Mouse (Mus musculus) neutrophil, adult 59 days (primary cell): ENCODE measurements around the gene Dhps. TPM values are rescaled to one million over a fixed set of nuclear protein-coding genes. Genes with fewer than 3 reads are reported as not detected.

ENCODE experiments used
- total RNA-seq, 2 experiments: library from RNA; stranded (reverse); gene quantifications; 1 replicate in 1 of 2; 2 replicates in 1 of 2; pipeline ENCODE4 v1.2.4; 2023

Gene Dhps
- total RNA-seq: 10 to 100 TPM; 35.3 to 45.7 TPM

GRCm38 (mm10) chr8:85071514-85072281 is at the start of gene Dhps:
TSS of gene Dhps (plus strand) at chr8:85071757.

GRCm38 (mm10) chr8:85025098-85025932 is 46.2 kb upstream of the Dhps start, which contains the start of gene Asna1:
TSS of gene Asna1 (minus strand) at chr8:85025281.

GRCm38 (mm10) chr8:85026670-85027515 is 44.7 kb upstream of the Dhps start, which contains the start of gene Trir:
TSS of gene Trir (plus strand) at chr8:85026823.

GRCm38 (mm10) chr8:85036718-85037365 is 34.7 kb upstream of the Dhps start, which contains the start of gene Tnpo2:
TSS of gene Tnpo2 (plus strand) at chr8:85036915.

GRCm38 (mm10) chr8:85059879-85060616 is 11.5 kb upstream of the Dhps start, which contains the start of gene Fbxw9:
TSS of gene Fbxw9 (plus strand) at chr8:85060055.

GRCm38 (mm10) chr8:85067982-85068381 is 3.6 kb upstream of the Dhps start, which contains the start of gene Gm5741:
TSS of gene Gm5741 (minus strand) at chr8:85067982.

GRCm38 (mm10) chr8:85080532-85081215 is 9.1 kb downstream of the Dhps start, which contains the start of gene Wdr83os:
TSS of gene Wdr83os (plus strand) at chr8:85080740.

GRCm38 (mm10) chr8:85081216-85081555 is 9.6 kb downstream of the Dhps start, which contains the start of gene Wdr83:
TSS of gene Wdr83 (minus strand) at chr8:85081306.

GRCm38 (mm10) chr8:85083108-85083813 is 11.7 kb downstream of the Dhps start, which contains the start of gene Man2b1:
TSS of gene Man2b1 (plus strand) at chr8:85083270.

GRCm38 (mm10) chr8:85122995-85123394 is 51.4 kb downstream of the Dhps start, which contains the start of gene Zfp791:
TSS of gene Zfp791 (minus strand) at chr8:85123095.

Other genes starting within 250 kb of the Dhps start
- gene Dand5, start 248.9 kb upstream of the Dhps start, total RNA-seq: 1 to 10 TPM in 1 of 2 experiments, under 1 TPM in 1; 0.95 to 1.0 TPM
- 1 to 10 TPM; 6.1 to 6.9 TPM for gene Gadd45gip1, start 240.2 kb upstream of the Dhps start, total RNA-seq
- gene Rad23a, start 231.1 kb upstream of the Dhps start, total RNA-seq: 10 to 100 TPM; 38.7 to 39.0 TPM
- 100 to 1,000 TPM; 286 to 287 TPM for gene Calr, start 224.8 kb upstream of the Dhps start, total RNA-seq
- 10 to 100 TPM; 29.4 to 29.6 TPM for gene Farsa, start 214.8 kb upstream of the Dhps start, total RNA-seq
- gene Syce2, start 199.6 kb upstream of the Dhps start, total RNA-seq: 10 to 100 TPM; 13.6 to 16.0 TPM
- gene Gcdh, start 177.8 kb upstream of the Dhps start, total RNA-seq: 1 to 10 TPM; 5.6 TPM
- 10 to 100 TPM in 1 of 2 experiments, 1 to 10 TPM in 1; 6.4 to 17.8 TPM for gene Klf1, start 169.8 kb upstream of the Dhps start, total RNA-seq
- gene Dnase2a, start 163.2 kb upstream of the Dhps start, total RNA-seq: 10 to 100 TPM; 19.0 to 25.7 TPM
- gene Mast1, start 134.4 kb upstream of the Dhps start, total RNA-seq: not detected
- gene Rtbdn, start 124.8 kb upstream of the Dhps start, total RNA-seq: not detected
- gene Gm49661, start 102.3 kb upstream of the Dhps start, total RNA-seq: not detected
- gene Prdx2, start 102.2 kb upstream of the Dhps start, total RNA-seq: 100 to 1,000 TPM in 1 of 2 experiments, 10 to 100 TPM in 1; 83.7 to 137 TPM
- 10 to 100 TPM; 32.2 to 37.0 TPM for gene Rnaseh2a, start 102.0 kb upstream of the Dhps start, total RNA-seq
- 100 to 1,000 TPM; 884 to 937 TPM for gene Junb, start 93.0 kb upstream of the Dhps start, total RNA-seq
- 1 to 10 TPM; 1.0 to 1.2 TPM for gene Hook2, start 81.2 kb upstream of the Dhps start, total RNA-seq
- gene Best2, start 57.2 kb upstream of the Dhps start, total RNA-seq: not detected
- gene Asna1, start 46.5 kb upstream of the Dhps start, total RNA-seq: 10 to 100 TPM; 57.0 to 57.8 TPM
- gene Trir, start 44.9 kb upstream of the Dhps start, total RNA-seq: 100 to 1,000 TPM; 147 to 163 TPM
- gene Tnpo2, start 34.8 kb upstream of the Dhps start, total RNA-seq: 10 to 100 TPM; 33.7 to 38.2 TPM
- 1 to 10 TPM; 4.5 to 5.5 TPM for gene Fbxw9, start 11.7 kb upstream of the Dhps start, total RNA-seq
- gene Gm5741, start 3.8 kb upstream of the Dhps start, total RNA-seq: not detected
- 10 to 100 TPM; 34.0 to 35.8 TPM for gene Wdr83os, start 9.0 kb downstream of the Dhps start, total RNA-seq
- 10 to 100 TPM in 1 of 2 experiments, 1 to 10 TPM in 1; 9.7 to 13.2 TPM for gene Wdr83, start 9.5 kb downstream of the Dhps start, total RNA-seq
- 100 to 1,000 TPM; 307 to 319 TPM for gene Man2b1, start 11.5 kb downstream of the Dhps start, total RNA-seq
- not detected for gene Zfp791, start 51.3 kb downstream of the Dhps start, total RNA-seq
- not detected for gene Cks1brt, start 80.2 kb downstream of the Dhps start, total RNA-seq
- gene Olfr371, start 154.2 kb downstream of the Dhps start, total RNA-seq: not detected
- gene Orc6, start 227.9 kb downstream of the Dhps start, total RNA-seq: 10 to 100 TPM; 34.1 to 34.6 TPM
- gene Vps35, start 228.0 kb downstream of the Dhps start, total RNA-seq: 10 to 100 TPM; 74.0 to 89.6 TPM